Mouse (Mus musculus) gastrocnemius, postnatal 14 days (tissue): ENCODE results near the gene Pon2. TPM values are rescaled to one million over a fixed set of nuclear protein-coding genes. Genes with fewer than 3 reads are reported as not detected.
"Not testable (repeated sequence)": the region's sequence is repeated elsewhere in the genome, so short reads cannot be mapped to it uniquely, and the experiment has no call there.

Experiments
- DNase-seq: peaks from one replicate; pipeline ENCODE4 v3.0.0; 2021; ENCODE audit warnings: mixed read lengths
- intact Hi-C: fragments of 180-260 bp; cut with DNase I; formaldehyde crosslinking; loops from one replicate; pipeline ENCODE4 v1.15.1; 2025; ENCODE audit warnings: low total_unique reads
- total RNA-seq, 2 experiments: library from RNA; stranded (reverse); gene quantifications; 2 replicates each; pipeline ENCODE4 v1.2.3; 2021

Gene Pon2
- total RNA-seq, 2 experiments from 2014 or later, result 16.1 to 17.1 TPM

DNA sequence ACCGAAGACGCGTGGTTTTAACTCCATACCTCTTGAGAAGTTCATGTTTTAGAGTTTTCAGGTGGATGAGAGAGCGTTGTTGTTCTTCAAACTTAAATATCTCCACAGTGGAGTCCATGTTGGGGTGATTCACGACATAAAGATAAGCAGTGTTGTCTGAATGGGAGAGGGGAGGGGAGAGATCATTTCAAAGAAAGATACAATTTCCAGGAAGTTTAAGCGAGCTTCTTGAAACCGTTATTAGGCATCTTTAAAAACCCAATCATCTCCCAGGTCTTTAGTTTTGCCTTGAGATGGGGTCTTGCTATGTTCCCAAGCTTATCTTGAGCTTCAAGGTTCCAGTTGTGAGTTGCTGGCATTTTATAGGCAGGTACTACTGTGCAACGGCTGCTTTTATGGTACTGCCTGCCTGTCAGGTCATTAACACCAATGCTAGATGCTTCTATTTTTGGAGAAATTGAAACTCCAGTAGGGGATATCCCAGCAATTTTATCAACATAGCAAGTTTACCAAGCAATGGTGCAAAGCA lies 61.3 kb downstream of the Pon2 start:
- intact Hi-C loops, result no loop called here
- DNase-seq, result no peak

DNA sequence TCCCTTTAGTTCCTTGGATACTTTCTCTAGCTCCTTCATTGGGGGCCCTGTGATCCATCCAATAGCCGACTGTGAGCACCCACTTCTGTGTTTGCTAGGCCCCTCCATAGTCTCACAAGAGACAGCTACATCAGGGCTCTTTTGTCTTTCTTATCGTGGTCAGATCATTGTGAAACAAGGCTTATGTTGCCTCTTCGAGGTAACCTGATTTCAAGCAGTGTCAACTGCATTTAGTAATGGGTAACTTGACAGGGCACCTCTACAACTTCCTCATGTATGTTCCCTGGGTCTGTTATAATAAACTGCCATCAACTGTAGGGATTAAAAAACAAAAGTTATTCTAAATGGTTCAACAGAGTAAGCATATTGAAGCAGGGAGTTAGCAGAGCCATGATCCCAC lies 63.7 kb downstream of the Pon2 start:
- intact Hi-C loops, result no loop called here
- DNase-seq, result no peak

DNA sequence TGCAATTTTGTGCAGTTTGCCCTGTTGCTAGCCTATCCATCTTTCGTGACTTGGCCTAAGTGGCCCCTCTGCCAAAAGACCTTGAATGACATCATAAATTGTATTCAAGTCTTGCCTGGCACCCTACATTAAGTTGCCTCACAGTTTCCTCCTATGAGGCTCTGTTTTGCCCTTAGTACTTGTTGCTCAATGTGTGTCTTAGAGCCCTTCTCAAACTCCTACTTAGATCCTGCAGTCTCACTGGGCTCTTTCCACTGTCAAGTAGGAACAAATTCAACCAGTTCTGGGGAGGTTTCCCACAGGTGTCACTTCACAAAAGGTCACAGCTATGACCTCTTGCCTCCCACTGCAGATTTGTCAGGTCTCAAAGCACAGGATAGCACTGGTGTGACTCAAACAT lies 64.4 kb downstream of the Pon2 start:
- intact Hi-C loops, result no loop called here
- no peak for DNase-seq

DNA sequence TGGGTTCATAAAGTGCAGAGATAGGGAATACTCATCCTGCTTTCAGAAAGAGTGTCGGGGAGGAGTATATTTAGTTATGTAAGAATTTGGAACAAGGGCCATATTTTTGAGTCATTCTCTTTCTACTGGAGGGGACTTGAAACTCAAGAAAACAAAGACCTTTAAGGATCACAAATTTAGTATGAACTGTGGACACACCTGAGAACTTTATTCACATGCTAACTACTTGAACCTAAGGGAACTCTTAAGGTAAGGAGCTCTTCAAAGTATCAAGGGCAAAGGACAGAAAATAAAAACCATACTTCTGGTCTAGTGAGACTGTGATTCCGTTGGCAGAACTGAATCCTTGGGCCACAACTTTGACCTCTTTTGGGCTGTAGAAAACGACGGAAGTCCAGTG lies 66.2 kb downstream of the Pon2 start:
- intact Hi-C loops, result no loop called here

DNA sequence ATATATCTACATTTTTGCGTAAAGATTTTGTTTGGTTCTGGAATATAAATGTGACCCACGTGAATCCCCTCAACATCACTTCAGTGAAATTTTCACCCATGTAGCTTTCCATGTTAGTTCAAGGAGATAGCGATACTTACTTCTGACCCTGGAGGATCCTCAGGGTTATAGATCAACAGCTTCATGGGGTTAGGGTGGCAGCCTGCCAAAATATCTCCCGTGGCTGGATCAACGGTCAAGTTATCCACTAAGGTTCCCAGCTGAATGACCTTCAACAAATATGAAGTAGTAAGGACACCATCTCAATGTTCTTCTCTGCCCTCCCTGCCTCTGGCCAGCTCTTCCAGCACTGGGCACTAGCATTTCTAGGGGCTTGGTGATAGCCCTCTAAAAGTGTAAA lies 68.0 kb downstream of the Pon2 start:
- no peak for DNase-seq
- intact Hi-C loops, result no loop called here

More for the DNA sequence above, 66.2 kb downstream of the Pon2 start:
- DNase-seq, result no peak

DNA sequence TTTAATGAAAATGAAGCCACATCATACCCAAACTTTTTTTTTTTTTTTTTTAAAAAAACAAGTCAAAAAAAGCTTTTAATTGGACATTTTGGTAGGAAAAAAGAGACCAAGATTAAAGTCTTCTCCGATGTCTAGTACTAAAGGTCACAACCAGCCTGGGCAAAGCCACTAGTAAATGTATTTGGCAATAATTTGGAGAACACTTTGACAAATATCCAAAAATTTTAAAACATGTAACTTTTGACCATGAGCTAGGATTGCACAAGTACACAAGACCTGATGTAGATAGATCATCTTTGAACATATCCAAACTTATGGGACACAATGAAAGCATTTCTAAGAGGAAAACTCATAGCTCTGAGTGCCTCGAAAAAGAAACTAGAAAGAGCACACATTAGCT lies 74.7 kb downstream of the Pon2 start:
- intact Hi-C loops, DNase-seq: not testable (repeated sequence)

DNA sequence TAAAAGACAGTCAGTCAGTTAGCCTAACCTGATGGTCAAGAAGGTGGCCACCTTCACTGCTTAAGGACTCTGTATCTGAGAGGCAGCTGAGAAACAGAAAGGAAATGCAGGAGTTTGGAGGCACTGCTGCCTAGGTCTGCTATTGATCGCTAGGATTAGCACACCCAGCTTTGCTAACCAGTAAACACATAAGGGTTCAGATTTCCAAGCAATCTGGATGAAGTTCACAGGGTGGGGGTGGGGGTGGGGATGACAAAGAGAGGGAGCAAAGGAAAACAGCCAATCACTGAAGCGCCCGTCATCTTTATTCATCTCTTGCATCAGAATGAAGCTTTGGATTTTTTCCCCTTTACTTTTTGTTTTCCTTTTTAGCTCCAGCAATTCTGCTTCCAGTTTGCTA lies 76.2 kb downstream of the Pon2 start:
- no peak for DNase-seq
- intact Hi-C loops, result no loop called here

DNA sequence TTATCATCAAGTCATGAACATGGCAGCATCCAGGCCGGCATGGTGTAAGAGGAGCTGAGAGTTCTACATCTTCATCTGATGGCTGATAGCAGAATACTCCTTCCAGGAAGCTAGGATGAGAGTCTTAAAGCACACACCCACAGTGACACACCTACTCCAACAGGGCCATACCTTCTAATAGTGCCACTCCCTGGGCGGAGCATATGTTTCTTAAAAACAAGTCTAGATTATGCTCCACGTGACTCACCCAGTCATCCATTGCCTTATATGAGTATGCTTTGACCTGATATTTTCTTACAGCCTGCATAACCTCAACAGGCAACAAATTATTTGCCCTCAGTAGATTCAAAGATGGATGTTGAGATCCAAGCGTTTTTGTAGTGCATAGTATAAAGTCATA lies 80.1 kb downstream of the Pon2 start:
- DNase-seq, result no peak
- intact Hi-C loops, result no loop called here

Other genes starting within 250 kb of the Pon2 start
- not detected for gene Pon1, start 104.5 kb downstream of the Pon2 start, total RNA-seq
- gene Pon3, start 42.2 kb downstream of the Pon2 start, total RNA-seq, result 10 to 100 TPM; 20.6 to 29.9 TPM
- gene Asb4, start 84.9 kb upstream of the Pon2 start, total RNA-seq, result 1 to 10 TPM; 7.3 to 9.3 TPM
- 1,000 to 10,000 TPM in 1 of 2 experiments, 100 to 1,000 TPM in 1; 316 to 1,979 TPM for gene Pdk4, start 197.9 kb upstream of the Pon2 start, total RNA-seq